In genomic region chr1:75386149-75386548, GRCm38 (mm10) we compare ENCODE assay signal across 11 mouse cellular contexts. TPM values are rescaled to one million over a fixed set of nuclear protein-coding genes. Genes with fewer than 3 reads are reported as not detected.
DNase-seq lines count a peak whose midpoint lies in the region; ATAC-seq and TF ChIP-seq lines count a peak whose summit lies in the region.
"Had no signal": no experiment of that assay in that cellular context is flagged by ENCODE, and none has a peak within 500 bp of the region (broad histone marks: within the 10 kb centered on the region; RNA-seq: fewer than 3 reads in every experiment).

No protein-coding gene starts in this region.

- ATAC-seq in lung, embryonic 14.5 days (ENCODE audit: insufficient read depth): no peak
- ATAC-seq in forebrain, embryonic 16.5 days: no peak
- no peak for ATAC-seq in neural tube, embryonic 13.5 days (ENCODE audit: low read depth)

- WGBS in lung, embryonic 14.5 days: 34% methylated on average over 4 of the region's 4 CpGs
- WGBS in forebrain, embryonic 16.5 days: 29% methylated on average over 4 of the region's 4 CpGs
- 27% methylated on average over 4 of the region's 4 CpGs for WGBS in neural tube, embryonic 13.5 days
- WGBS in heart, adult 2 months: 44% methylated on average over 4 of the region's 4 CpGs

- TF ChIP-seq CTCF in lung, embryonic 14.5 days (IDR thresholded peaks at IDR 0.05; ENCODE audit: low read depth): no peak
- TF ChIP-seq CTCF in heart, adult 2 months (IDR thresholded peaks at IDR 0.05): no peak

- no peaks in the 10 kb centered on the region for H3K9me3 ChIP-seq in lung, embryonic 14.5 days (ENCODE audit: low read depth, low read length)
- H3K9me3 ChIP-seq in forebrain, embryonic 16.5 days (ENCODE audit: control insufficient read depth, low read length): no peaks in the 10 kb centered on the region
- no peaks in the 10 kb centered on the region for H3K9me3 ChIP-seq in neural tube, embryonic 13.5 days
- H3K9me3 ChIP-seq: embryonic facial prominence, embryonic 15.5 days had no signal

- no peak overlapping the region for H3K4me2 ChIP-seq in lung, embryonic 14.5 days
- H3K4me2 ChIP-seq in forebrain, embryonic 16.5 days (ENCODE audit: low read length): peak overlapping the region; percentile 25
- H3K4me2 ChIP-seq in neural tube, embryonic 13.5 days: peak overlapping the region; percentile 47
- H3K4me2 ChIP-seq: embryonic facial prominence, embryonic 15.5 days had no signal

- H3K27me3 ChIP-seq in lung, embryonic 14.5 days (ENCODE audit: insufficient read depth, low read length): peaks cover 25% of the 10 kb centered on the region
- H3K27me3 ChIP-seq in forebrain, embryonic 16.5 days (replicated peaks; ENCODE audit: control insufficient read depth, insufficient read depth, low read length): peaks cover 32% of the 10 kb centered on the region
- H3K27me3 ChIP-seq in neural tube, embryonic 13.5 days: peaks cover 57% of the 10 kb centered on the region
- no peaks in the 10 kb centered on the region for H3K27me3 ChIP-seq in heart, adult 2 months (ENCODE audit: control insufficient read depth, insufficient read depth, low read length)

- H3K36me3 ChIP-seq in lung, embryonic 14.5 days (ENCODE audit: insufficient read depth): peaks cover 17% of the 10 kb centered on the region; the same call in 1 of the 2 replicates
- H3K36me3 ChIP-seq in forebrain, embryonic 16.5 days (ENCODE audit: control insufficient read depth, insufficient read depth): no peaks in the 10 kb centered on the region
- peaks cover 6% of the 10 kb centered on the region; the same call in 1 of the 2 replicates for H3K36me3 ChIP-seq in neural tube, embryonic 13.5 days
- H3K36me3 ChIP-seq in heart, adult 2 months (ENCODE audit: control insufficient read depth, insufficient read depth, low read length): no peaks in the 10 kb centered on the region
- H3K36me3 ChIP-seq: embryonic facial prominence, embryonic 15.5 days had no signal

- peak; percentile 48 to 53 for DNase-seq in frontal cortex, postnatal 36 days (ENCODE audit: low spot score in 2 of 2)
- no peak for DNase-seq in frontal cortex, postnatal 25 days (ENCODE audit: low spot score in 2 of 2)
- peak; percentile 37 for DNase-seq in lung, embryonic 14.5 days
- DNase-seq in lung, postnatal 14 days: no peak
- DNase-seq in ovary, postnatal 14 days (ENCODE audit: low spot score): no peak
- no peak for DNase-seq in heart, adult 2 months
- DNase-seq: adrenal gland, postnatal 14 days; gastrocnemius, postnatal 25 days had no signal

- H3K27ac ChIP-seq in lung, embryonic 14.5 days (ENCODE audit: low read depth): no peak overlapping the region
- no peak overlapping the region for H3K27ac ChIP-seq in forebrain, embryonic 16.5 days (ENCODE audit: low read length)
- H3K27ac ChIP-seq in neural tube, embryonic 13.5 days (replicated peaks): no peak overlapping the region
- no peak overlapping the region for H3K27ac ChIP-seq in heart, adult 2 months
- H3K27ac ChIP-seq: embryonic facial prominence, embryonic 15.5 days had no signal

- H3K9ac ChIP-seq in lung, embryonic 14.5 days: no peak overlapping the region
- 0 out of 2 replicates have a peak overlapping the region, but pooled peaks have one; percentile 6 for H3K9ac ChIP-seq in forebrain, embryonic 16.5 days (replicated peaks; ENCODE audit: low read depth, low read length)
- peak overlapping the region; percentile 58; the same call in 1 of the 2 replicates for H3K9ac ChIP-seq in neural tube, embryonic 13.5 days
- no peak overlapping the region for H3K9ac ChIP-seq in heart, adult 2 months (ENCODE audit: low read depth, low read length)
- H3K9ac ChIP-seq: embryonic facial prominence, embryonic 15.5 days had no signal

- intact Hi-C loops in heart, adult 2 months (cut with DNase I): no loop called here

- no peaks in the 10 kb centered on the region for H3K79me2 ChIP-seq in heart, adult 2 months (replicated peaks; ENCODE audit: control insufficient read depth, insufficient read depth, low read length)

- no peak for TF ChIP-seq EP300 in heart, adult 2 months (IDR thresholded peaks at IDR 0.05; ENCODE audit: insufficient read depth, low read depth, low read length)

- H3K4me3 ChIP-seq in lung, embryonic 14.5 days (ENCODE audit: low read depth, low read length): no peak overlapping the region
- H3K4me3 ChIP-seq in forebrain, embryonic 16.5 days (replicated peaks; ENCODE audit: low read length): no peak overlapping the region
- H3K4me3 ChIP-seq in neural tube, embryonic 13.5 days: 0 out of 2 replicates have a peak overlapping the region, but pooled peaks have one; percentile 3
- no peak overlapping the region for H3K4me3 ChIP-seq in heart, adult 2 months
- H3K4me3 ChIP-seq: embryonic facial prominence, embryonic 15.5 days had no signal

- H3K4me1 ChIP-seq in lung, embryonic 14.5 days (ENCODE audit: insufficient read depth): peaks cover 21% of the 10 kb centered on the region
- peaks cover 41% of the 10 kb centered on the region for H3K4me1 ChIP-seq in forebrain, embryonic 16.5 days (replicated peaks; ENCODE audit: control insufficient read depth, insufficient read depth, low read length)
- peaks cover 77% of the 10 kb centered on the region for H3K4me1 ChIP-seq in neural tube, embryonic 13.5 days (replicated peaks)
- H3K4me1 ChIP-seq in heart, adult 2 months (ENCODE audit: control insufficient read depth, insufficient read depth, low read length): peaks cover 2% of the 10 kb centered on the region; the same call in 1 of the 2 replicates

- no peak for TF ChIP-seq POLR2A in heart, adult 2 months (IDR thresholded peaks at IDR 0.05; ENCODE audit: insufficient read depth, low read depth, low read length)

RNA-seq across cellular contexts. Expression of gene Speg, which starts 11.1 kb away (rescaled TPM):
- polyA plus RNA-seq in lung, embryonic 14.5 days (2014; fragmentation: Nextera tagmentation; extraction: Ambion mirVana): 40.1 and 44.7 TPM in 2 replicates
- polyA plus RNA-seq in forebrain, embryonic 16.5 days (2015; fragmentation: Nextera tagmentation; extraction: Ambion mirVana): 10.7 and 12.9 TPM in 2 replicates
- polyA plus RNA-seq in neural tube, embryonic 13.5 days (2015; fragmentation: Nextera tagmentation; extraction: Ambion mirVana): 17.8 and 21.4 TPM in 2 replicates
- total RNA-seq in heart, adult 2 months (2021): 100 to 1,000 TPM; 131 to 135 TPM
- 94.0 and 109 TPM in 2 replicates for polyA plus RNA-seq in heart, adult 2 months (2012; rRNA removed)

RNA-seq across cellular contexts. Expression of gene Des, which starts 26.0 kb away (rescaled TPM):
- polyA plus RNA-seq in lung, embryonic 14.5 days (2014; fragmentation: Nextera tagmentation; extraction: Ambion mirVana): 42.9 and 46.3 TPM in 2 replicates
- 1.2 and 1.5 TPM in 2 replicates for polyA plus RNA-seq in forebrain, embryonic 16.5 days (2015; fragmentation: Nextera tagmentation; extraction: Ambion mirVana)
- polyA plus RNA-seq in neural tube, embryonic 13.5 days (2015; fragmentation: Nextera tagmentation; extraction: Ambion mirVana): 3.3 and 7.7 TPM in 2 replicates
- total RNA-seq in heart, adult 2 months (2021): 1,000 to 10,000 TPM; 1,224 to 1,521 TPM
- 719 and 781 TPM in 2 replicates for polyA plus RNA-seq in heart, adult 2 months (2012; rRNA removed)

RNA-seq across cellular contexts. Expression of gene Gmppa, which starts 49.6 kb away (rescaled TPM):
- polyA plus RNA-seq in lung, embryonic 14.5 days (2014; fragmentation: Nextera tagmentation; extraction: Ambion mirVana): 61.2 and 67.3 TPM in 2 replicates
- 86.4 and 93.1 TPM in 2 replicates for polyA plus RNA-seq in forebrain, embryonic 16.5 days (2015; fragmentation: Nextera tagmentation; extraction: Ambion mirVana)
- polyA plus RNA-seq in neural tube, embryonic 13.5 days (2015; fragmentation: Nextera tagmentation; extraction: Ambion mirVana): 74.4 and 75.9 TPM in 2 replicates
- total RNA-seq in heart, adult 2 months (2021): 10 to 100 TPM; 38.9 to 39.9 TPM
- polyA plus RNA-seq in heart, adult 2 months (2012; rRNA removed): 91.3 and 94.6 TPM in 2 replicates

Comparison
In these comparisons a context has a peak if more than half of its experiments do, and no peak if none do; other contexts are left out.
1. DNase-seq: peak in frontal cortex, postnatal 36 days (2 of 2) and lung, embryonic 14.5 days (single experiment); none in frontal cortex, postnatal 25 days (0 of 2), lung, postnatal 14 days (single experiment), ovary, postnatal 14 days (single experiment) and heart, adult 2 months (0 of 2).
2. H3K9ac ChIP-seq: peak in forebrain, embryonic 16.5 days (single experiment) and neural tube, embryonic 13.5 days (single experiment); none in lung, embryonic 14.5 days (single experiment) and heart, adult 2 months (single experiment).
3. RNA of gene Des, which starts 26.0 kb away (polyA plus RNA-seq): 719 to 781 TPM in heart, adult 2 months; 42.9 to 46.3 TPM in lung, embryonic 14.5 days, 3.3 to 7.7 TPM in neural tube, embryonic 13.5 days and 1.2 to 1.5 TPM in forebrain, embryonic 16.5 days; every median in the first group is over 10 times any median in the second.